18 mouse cellular contexts compared by ENCODE assay signal in genomic region chr11:16683538-16683937, GRCm38 (mm10).
A peak's percentile ranks its signal among the peaks of the same experiment; 100 is the strongest.
DNase-seq lines count a peak whose midpoint lies in the region; ATAC-seq and TF ChIP-seq lines count a peak whose summit lies in the region.
"Had no signal": no experiment of that assay in that cellular context is flagged by ENCODE, and none has a peak within 500 bp of the region (broad histone marks: within the 10 kb centered on the region; RNA-seq: fewer than 3 reads in every experiment).

No protein-coding gene starts in this region.

- H3K4me3 ChIP-seq in kidney, embryonic 15.5 days (replicated peaks) = no peak overlapping the region
- H3K4me3 ChIP-seq in lung, postnatal 0 days (ENCODE audit: low read depth, low read length) = no peak overlapping the region
- H3K4me3 ChIP-seq: gastrocnemius, adult 2 months; heart, adult 2 months; heart, embryonic 12.5 days; hindbrain, embryonic 10.5 days; hindbrain, embryonic 15.5 days had no signal

- H3K9ac ChIP-seq in kidney, embryonic 15.5 days = no peak overlapping the region
- no peak overlapping the region for H3K9ac ChIP-seq in lung, postnatal 0 days (replicated peaks; ENCODE audit: low read depth)
- H3K9ac ChIP-seq: heart, embryonic 12.5 days; hindbrain, embryonic 15.5 days had no signal

- WGBS in kidney, embryonic 15.5 days = 80% methylated on average over 1 of the region's 1 CpGs
- 64% methylated on average over 1 of the region's 1 CpGs for WGBS in lung, postnatal 0 days

- POLR2A ChIA-PET in Patski (lab: Charles Lee) = interaction anchor here (1.5 kb wide), 1 partner anchor 13 kb away, joined by 3 read pairs; no protein-coding TSS in a partner anchor

- in situ Hi-C loops in Patski (cut with MboI; ENCODE audit: low pct_unique_long_range_greater_than_20kb) = no loop called here

- H3K27ac ChIP-seq in kidney, embryonic 15.5 days = no peak overlapping the region
- no peak overlapping the region for H3K27ac ChIP-seq in lung, postnatal 0 days (ENCODE audit: low read length)
- H3K27ac ChIP-seq: gastrocnemius, adult 2 months; heart, adult 2 months; hindbrain, embryonic 10.5 days; hindbrain, embryonic 15.5 days had no signal

- peak; percentile 49 for DNase-seq in kidney, adult 11 months
- no peak for DNase-seq in Patski (ENCODE audit: low read depth, low spot score)
- peak; percentile 42 for DNase-seq in gonadal fat pad, adult 2 months (ENCODE audit: low read depth)
- DNase-seq in kidney, postnatal 14 days = peak; percentile 55
- DNase-seq in lung, postnatal 0 days (ENCODE audit: low spot score) = no peak
- DNase-seq: adrenal gland, adult 2 months; adrenal gland, postnatal 25 days; cerebellum, postnatal 10 days; gastrocnemius, adult 2 months; gastrocnemius, postnatal 36 days; heart, adult 2 months had no signal

- no peak for TF ChIP-seq EP300 in lung, postnatal 0 days (IDR thresholded peaks at IDR 0.05)

- no peaks in the 10 kb centered on the region for H3K4me1 ChIP-seq in kidney, embryonic 15.5 days
- H3K4me1 ChIP-seq in lung, postnatal 0 days (ENCODE audit: insufficient read depth, low read depth, low read length) = no peaks in the 10 kb centered on the region
- H3K4me1 ChIP-seq: heart, embryonic 12.5 days; hindbrain, embryonic 10.5 days; hindbrain, embryonic 15.5 days had no signal

- no peak for ATAC-seq in kidney, embryonic 15.5 days (replicated peaks; ENCODE audit: low FRiP score)
- peak; percentile 60 for ATAC-seq in Patski
- no peak for ATAC-seq in lung, postnatal 0 days
- ATAC-seq in erythroid progenitor cell, adult 5-6 weeks (replicated peaks; ENCODE audit: low FRiP score, poor library complexity, severe bottlenecking) = no peak
- ATAC-seq: forebrain, embryonic 14.5 days had no signal

- no peaks in the 10 kb centered on the region for H3K27me3 ChIP-seq in kidney, embryonic 15.5 days
- H3K27me3 ChIP-seq in Patski = no peaks in the 10 kb centered on the region
- H3K27me3 ChIP-seq in lung, postnatal 0 days (replicated peaks; ENCODE audit: insufficient read depth, low read length) = no peaks in the 10 kb centered on the region
- H3K27me3 ChIP-seq: CH12.LX; heart, embryonic 12.5 days; hindbrain, embryonic 15.5 days had no signal

- no peak for TF ChIP-seq CTCF in Patski (IDR thresholded peaks at IDR 0.05)
- TF ChIP-seq CTCF in lung, postnatal 0 days (IDR thresholded peaks at IDR 0.05) = no peak

- no peak overlapping the region for H3K4me2 ChIP-seq in kidney, embryonic 15.5 days
- no peak overlapping the region for H3K4me2 ChIP-seq in lung, postnatal 0 days (replicated peaks; ENCODE audit: low read depth, low read length)
- H3K4me2 ChIP-seq: heart, embryonic 12.5 days; hindbrain, embryonic 15.5 days had no signal

- CTCF ChIA-PET in Patski (lab: Charles Lee) = interaction anchor here (0.9 to 2.1 kb wide), 3 partner anchors 13 to 181 kb away, joined by 3 to 8 read pairs (median 3); no protein-coding TSS in a partner anchor

- no peaks in the 10 kb centered on the region for H3K36me3 ChIP-seq in kidney, embryonic 15.5 days
- no peaks in the 10 kb centered on the region for H3K36me3 ChIP-seq in lung, postnatal 0 days (ENCODE audit: insufficient read depth, low read length)
- H3K36me3 ChIP-seq: heart, embryonic 12.5 days; hindbrain, embryonic 10.5 days; hindbrain, embryonic 15.5 days had no signal

- no peaks in the 10 kb centered on the region for H3K9me3 ChIP-seq in kidney, embryonic 15.5 days (replicated peaks)
- H3K9me3 ChIP-seq in lung, postnatal 0 days (ENCODE audit: low read length) = no peaks in the 10 kb centered on the region
- H3K9me3 ChIP-seq: heart, embryonic 12.5 days; hindbrain, embryonic 10.5 days; hindbrain, embryonic 15.5 days had no signal

Comparison
In these comparisons a context has a peak if more than half of its experiments do, and no peak if none do; other contexts are left out.
1. DNase-seq: peak in kidney, adult 11 months (single experiment), gonadal fat pad, adult 2 months (single experiment) and kidney, postnatal 14 days (single experiment); none in Patski (single experiment) and lung, postnatal 0 days (single experiment).